Mouse (Mus musculus) lung, adult 2 months (tissue): Measurements from ENCODE around the gene Rbfox2. TPM values are rescaled to one million over a fixed set of nuclear protein-coding genes. Genes with fewer than 3 reads are reported as not detected.
"Not testable (repeated sequence)": the region's sequence is repeated elsewhere in the genome, so short reads cannot be mapped to it uniquely, and the experiment has no call there.

Experiments used
- DNase-seq: peaks from one replicate; pipeline ENCODE4 v3.0.0; 2022
- H3K4me1 ChIP-seq: fragments of 200-500 bp; 2 replicates; pipeline ENCODE4 v1.6.1; 2011; ENCODE audit warnings: low read length; ENCODE audit not compliant: control insufficient read depth, insufficient read depth
- H3K4me3 ChIP-seq: fragments of 200-500 bp; replicated peaks from 2 replicates; pipeline ENCODE3; 2011; ENCODE audit warnings: low read depth, mild to moderate bottlenecking, control low read depth, low read length; ENCODE audit errors: extremely low read depth
- CTCF ChIP-seq: fragments of 200-500 bp; IDR thresholded peaks from 2 replicates; pipeline ENCODE4 v1.5.1; 2011; ENCODE audit warnings: mild to moderate bottlenecking, low read length, control low read depth; ENCODE audit not compliant: insufficient read depth
- POLR2A ChIP-seq: fragments of 200-500 bp; IDR thresholded peaks from 2 replicates; pipeline ENCODE4 v1.6.1; 2011; ENCODE audit warnings: low read depth, mild to moderate bottlenecking, control low read depth, low read length, borderline replicate concordance; ENCODE audit errors: extremely low read depth
- WGBS: fragments of 180-500 bp; shearing (Covaris S2); methylation state at CpG from one replicate; pipeline ENCODE4 v1.1.7; 2018; 5-methylcytosine and 5-hydroxymethylcytosine counted together
- polyA plus RNA-seq: library from polyadenylated mRNA; depleted of rRNA; stranded (reverse); fragments of >200 nt; gene quantifications from 2 replicates; pipeline ENCODE4 v1.2.3, GENCODE M21; 2012

The Rbfox2 gene
- polyA plus RNA-seq, 1 experiment = 72.0 TPM

- H3K4me3 ChIP-seq = no peak overlapping the region
- peaks cover 13% of the 10 kb centered on the region for H3K4me1 ChIP-seq
- DNase-seq = no peak
- no peak for TF ChIP-seq CTCF
- WGBS = 74% methylated on average over 1 of the region's 1 CpGs
Observed at GRCm38 (mm10) chr15:77280130-77280529, 26.7 kb downstream of the Rbfox2 start.

- DNase-seq = no peak
- H3K4me3 ChIP-seq = no peak overlapping the region
- 60% methylated on average over 5 of the region's 5 CpGs for WGBS
- peaks cover 19% of the 10 kb centered on the region for H3K4me1 ChIP-seq
- TF ChIP-seq POLR2A (no peak), CTCF (no peak)
Observed at GRCm38 (mm10) chr15:77278825-77279224, 28.0 kb downstream of the Rbfox2 start.

- no peak for DNase-seq
- Histone ChIP-seq H3K4me1 (peaks cover 22% of the 10 kb centered on the region), H3K4me3 (no peak overlapping the region)
- no peak for TF ChIP-seq POLR2A
- peak; percentile 28; the same call in 1 of the 2 replicates for TF ChIP-seq CTCF
- 27% methylated on average over 3 of the region's 3 CpGs for WGBS
Observed at GRCm38 (mm10) chr15:77276838-77277725, 29.7 kb downstream of the Rbfox2 start.

GRCm38 (mm10) chr15:77276300-77276699 lies 30.5 kb downstream of the Rbfox2 start:
- Histone ChIP-seq H3K4me1 (peaks cover 22% of the 10 kb centered on the region), H3K4me3 (no peak overlapping the region)
- 70% methylated on average over 1 of the region's 1 CpGs for WGBS
- TF ChIP-seq POLR2A = no peak
- no peak for TF ChIP-seq CTCF
- DNase-seq = no peak

- no peak for DNase-seq
- 54% methylated on average over 2 of the region's 2 CpGs for WGBS
- H3K4me1 ChIP-seq = peaks cover 22% of the 10 kb centered on the region
- no peak for TF ChIP-seq POLR2A
- no peak for TF ChIP-seq CTCF
- no peak overlapping the region for H3K4me3 ChIP-seq
Observed at GRCm38 (mm10) chr15:77275572-77275971, 31.2 kb downstream of the Rbfox2 start.

- H3K4me1 ChIP-seq = peaks cover 22% of the 10 kb centered on the region
- H3K4me3 ChIP-seq = no peak overlapping the region
- TF ChIP-seq POLR2A = no peak
- DNase-seq = no peak
- WGBS = 78% methylated on average over 6 of the region's 6 CpGs
Observed at GRCm38 (mm10) chr15:77273947-77274346, 32.9 kb downstream of the Rbfox2 start.

GRCm38 (mm10) chr15:77271285-77271684 lies 35.5 kb downstream of the Rbfox2 start:
- H3K4me3 ChIP-seq = no peak overlapping the region
- no peak for DNase-seq
- no peak for TF ChIP-seq CTCF
- TF ChIP-seq POLR2A = no peak
- H3K4me1 ChIP-seq = peaks cover 9% of the 10 kb centered on the region
- 97% methylated on average over 5 of the region's 5 CpGs for WGBS

GRCm38 (mm10) chr15:77269496-77269895 lies 37.3 kb downstream of the Rbfox2 start:
- not testable (repeated sequence) for H3K4me3 ChIP-seq, H3K4me1 ChIP-seq, DNase-seq
- WGBS = 68% methylated on average over 1 of the region's 1 CpGs

GRCm38 (mm10) chr15:77268415-77268814 lies 38.4 kb downstream of the Rbfox2 start:
- 89% methylated on average over 3 of the region's 3 CpGs for WGBS
- Histone ChIP-seq H3K4me1 (no peaks in the 10 kb centered on the region; the same call in none of the 2 replicates), H3K4me3 (no peak overlapping the region)
- TF ChIP-seq CTCF = no peak
- TF ChIP-seq POLR2A = no peak
- no peak for DNase-seq

- 44% methylated on average over 4 of the region's 4 CpGs for WGBS
- Histone ChIP-seq H3K4me3 (no peak overlapping the region), H3K4me1 (no peaks in the 10 kb centered on the region; the same call in 1 of the 2 replicates)
- no peak for DNase-seq
- TF ChIP-seq POLR2A (no peak), CTCF (no peak)
Observed at GRCm38 (mm10) chr15:77265318-77265717, 41.5 kb downstream of the Rbfox2 start.
